Mouse (Mus musculus) forebrain, embryonic 12.5 days (tissue): ENCODE results near the gene Tsc2. TPM values are rescaled to one million over a fixed set of nuclear protein-coding genes. Genes with fewer than 3 reads are reported as not detected.
A peak's percentile ranks its signal among the peaks of the same experiment; 100 is the strongest.

Experiments used
- ATAC-seq: fragments of 200-750 bp; cut with Nextera tagmentation; 2 replicates; pipeline ENCODE4 v1.8.0; 2017; ENCODE audit warnings: moderate TSS enrichment; ENCODE audit not compliant: low FRiP score
- H3K27ac ChIP-seq: fragments of 300-500 bp; sonication (generic); 2 replicates; pipeline ENCODE4 v1.5.1; 2016; ENCODE audit warnings: mild to moderate bottlenecking
- H3K27me3 ChIP-seq: fragments of 300-500 bp; sonication (generic); 2 replicates; pipeline ENCODE4 v1.6.1; 2016; ENCODE audit warnings: mild to moderate bottlenecking
- H3K36me3 ChIP-seq: fragments of 300-500 bp; sonication (generic); replicated peaks from 2 replicates; pipeline ENCODE4 v1.6.1; 2016; ENCODE audit warnings: mild to moderate bottlenecking
- H3K4me1 ChIP-seq: fragments of 300-500 bp; sonication (generic); 2 replicates; pipeline ENCODE4 v1.6.1; 2016
- H3K4me2 ChIP-seq: fragments of 300-500 bp; sonication (generic); 2 replicates; pipeline ENCODE4 v1.6.1; 2016; ENCODE audit warnings: mild to moderate bottlenecking, moderate library complexity
- H3K4me3 ChIP-seq: fragments of 300-500 bp; sonication (generic); replicated peaks from 2 replicates; pipeline ENCODE4 v1.5.1; 2016; ENCODE audit warnings: mild to moderate bottlenecking
- H3K9ac ChIP-seq: fragments of 300-500 bp; sonication (generic); 2 replicates; pipeline ENCODE4 v1.6.1; 2016; ENCODE audit warnings: mild to moderate bottlenecking
- H3K9me3 ChIP-seq: fragments of 300-500 bp; sonication (generic); 2 replicates; pipeline ENCODE4 v1.6.1; 2016
- WGBS: fragments of 180-500 bp; shearing (Covaris S2); methylation state at CpG from one replicate; pipeline ENCODE4 v1.1.7; 2016; 5-methylcytosine and 5-hydroxymethylcytosine counted together
- polyA plus RNA-seq: library from polyadenylated mRNA; unstranded; fragments of >200 nt; fragmentation: Nextera tagmentation; extraction: Ambion mirVana; gene quantifications from 2 replicates; pipeline ENCODE4 v1.2.1, GENCODE M21; 2016

Tsc2 gene
- polyA plus RNA-seq, 1 experiment from 2014 or later = 78.4 TPM

GRCm38 (mm10) chr17:24559146-24559545 lies 73.3 kb downstream of the Tsc2 start:
- Histone ChIP-seq H3K4me3 (no peak overlapping the region), H3K9me3 (no peaks in the 10 kb centered on the region), H3K27me3 (0 out of 2 replicates have a peak, but pooled peaks cover 3% of the 10 kb centered on the region), H3K4me2 (peak overlapping the region; percentile 27), H3K9ac (no peak overlapping the region), H3K36me3 (no peaks in the 10 kb centered on the region), H3K4me1 (peaks cover 27% of the 10 kb centered on the region), H3K27ac (peak overlapping the region; percentile 84)
- 45% methylated on average over 3 of the region's 3 CpGs for WGBS
- peak; percentile 63; the same call in 1 of the 2 replicates for ATAC-seq

- 19% methylated on average over 4 of the region's 4 CpGs for WGBS
- H3K4me1 ChIP-seq = peaks cover 27% of the 10 kb centered on the region
- 0 out of 2 replicates have a peak, but pooled peaks cover 3% of the 10 kb centered on the region for H3K27me3 ChIP-seq
- H3K27ac ChIP-seq = peak overlapping the region; percentile 84
- peak; percentile 72 for ATAC-seq
- peak overlapping the region; percentile 27 for H3K4me2 ChIP-seq
- H3K9me3 ChIP-seq = no peaks in the 10 kb centered on the region
- H3K36me3 ChIP-seq = no peaks in the 10 kb centered on the region
- H3K9ac ChIP-seq = no peak overlapping the region
- no peak overlapping the region for H3K4me3 ChIP-seq
Measured at GRCm38 (mm10) chr17:24558600-24559099, 73.8 kb downstream of the Tsc2 start.

- H3K9ac ChIP-seq = no peak overlapping the region
- no peak for ATAC-seq
- H3K9me3 ChIP-seq = no peaks in the 10 kb centered on the region
Measured at GRCm38 (mm10) chr17:24557091-24557490, 75.3 kb downstream of the Tsc2 start.

GRCm38 (mm10) chr17:24551050-24551444 lies 81.4 kb downstream of the Tsc2 start:
- no peak for ATAC-seq

More at GRCm38 (mm10) chr17:24557091-24557490, 75.3 kb downstream of the Tsc2 start:
- Histone ChIP-seq H3K4me1 (peaks cover 30% of the 10 kb centered on the region), H3K4me2 (no peak overlapping the region), H3K36me3 (no peaks in the 10 kb centered on the region), H3K27ac (0 out of 2 replicates have a peak overlapping the region, but pooled peaks have one; percentile 21), H3K27me3 (0 out of 2 replicates have a peak, but pooled peaks cover 3% of the 10 kb centered on the region), H3K4me3 (no peak overlapping the region)
- 87% methylated on average over 7 of the region's 7 CpGs for WGBS

DNA sequence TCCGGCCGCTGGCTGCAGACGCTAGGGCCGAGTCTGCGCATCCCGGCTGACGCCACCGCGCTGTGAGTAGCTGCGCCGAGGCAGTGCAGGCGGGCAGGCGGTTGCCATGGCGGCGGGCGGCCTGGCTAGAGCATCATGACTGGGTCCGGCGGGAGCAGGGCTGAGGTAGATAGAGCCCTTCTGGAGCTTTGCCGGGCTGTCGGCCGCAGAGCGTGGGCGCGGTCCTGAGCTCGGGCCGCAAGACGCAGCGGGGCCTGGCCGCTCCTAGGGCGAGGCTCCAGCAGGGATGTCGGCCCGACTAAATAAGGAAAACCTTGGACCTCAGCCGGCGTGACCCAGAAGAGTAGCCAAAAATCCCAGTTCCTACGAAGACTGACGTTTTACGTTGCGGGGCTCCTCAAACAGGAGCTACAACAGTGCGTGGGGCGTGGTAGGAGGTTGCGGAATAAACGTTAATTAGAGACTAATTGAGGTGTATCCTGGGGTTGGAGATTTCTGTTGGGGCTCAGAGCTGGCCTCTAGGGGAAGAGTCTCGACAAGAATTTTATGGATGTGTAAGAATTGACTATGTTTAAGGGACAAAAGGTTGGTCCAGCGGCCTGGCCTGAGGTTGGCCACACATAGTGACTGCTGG lies 81.9 kb downstream of the Tsc2 start:
- peak; percentile 86 for ATAC-seq
- H3K4me1 ChIP-seq = peaks cover 27% of the 10 kb centered on the region
- peak overlapping the region; percentile 84 for H3K4me3 ChIP-seq
- peak overlapping the region; percentile 94 for H3K4me2 ChIP-seq
- peak overlapping the region; percentile 96 for H3K27ac ChIP-seq
- H3K27me3 ChIP-seq = peaks cover 16% of the 10 kb centered on the region
- no peaks in the 10 kb centered on the region for H3K9me3 ChIP-seq
- no peaks in the 10 kb centered on the region for H3K36me3 ChIP-seq
- under 1% methylated on average over 44 of the region's 44 CpGs for WGBS
- H3K9ac ChIP-seq = peak overlapping the region; percentile 91

More at GRCm38 (mm10) chr17:24551050-24551444, 81.4 kb downstream of the Tsc2 start:
- Histone ChIP-seq H3K4me3 (peak overlapping the region; percentile 84), H3K4me1 (peaks cover 27% of the 10 kb centered on the region), H3K36me3 (no peaks in the 10 kb centered on the region), H3K9ac (peak overlapping the region; percentile 91), H3K27ac (peak overlapping the region; percentile 96; the same call in 1 of the 2 replicates), H3K27me3 (peaks cover 16% of the 10 kb centered on the region), H3K4me2 (peak overlapping the region; percentile 94), H3K9me3 (no peaks in the 10 kb centered on the region)
- 58% methylated on average over 3 of the region's 3 CpGs for WGBS

DNA sequence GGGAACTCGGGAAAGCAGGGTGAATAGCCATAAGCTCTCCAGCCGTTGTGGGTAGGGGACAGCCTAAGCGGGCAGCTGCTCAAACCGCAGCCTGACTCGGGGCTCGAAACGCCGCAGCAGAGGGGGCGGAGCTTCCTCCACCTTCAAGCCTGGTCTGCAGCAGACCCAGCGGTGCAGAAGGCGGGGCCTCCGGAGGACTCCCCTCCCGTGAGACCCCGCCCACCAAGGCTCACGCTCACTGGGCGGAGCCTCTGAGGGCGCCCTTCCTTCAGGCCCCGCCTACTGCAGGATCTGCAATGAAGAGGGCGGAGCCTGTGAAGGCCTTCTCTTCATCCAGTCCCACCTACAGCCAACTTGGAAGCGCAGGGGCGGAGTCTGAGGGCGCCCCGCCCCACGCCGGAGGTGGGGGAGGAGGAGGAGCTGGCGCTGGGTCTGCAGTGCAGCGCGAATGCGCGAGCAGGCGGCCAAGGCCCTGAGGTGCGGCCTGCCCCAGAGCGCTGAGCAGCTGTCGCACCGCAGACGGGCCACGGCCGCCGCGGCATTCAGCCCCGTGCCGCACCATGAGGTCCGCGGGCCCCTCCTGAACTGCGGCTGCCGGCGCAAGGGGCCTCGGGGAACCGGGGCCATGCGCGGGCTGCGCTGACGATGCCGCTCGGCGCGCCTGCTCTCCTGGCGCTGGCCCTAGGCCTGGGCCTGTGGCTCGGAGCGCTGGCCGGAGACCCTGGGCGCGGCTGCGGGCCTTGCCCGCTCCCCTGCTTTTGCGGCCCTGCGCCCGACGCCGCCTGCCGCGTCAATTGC lies 82.6 kb downstream of the Tsc2 start, which contains the start of gene Pkd1:
Gene Pkd1, plus strand, starts transcription at position 217 of the 798 bp plus-strand sequence.
- WGBS = under 1% methylated on average over 69 of the region's 72 CpGs
- Histone ChIP-seq H3K4me3 (peak within 1 kb of the TSS; percentile 84), H3K4me2 (peak within 1 kb of the TSS; percentile 94), H3K9me3 (no peaks in the 10 kb centered on the region), H3K9ac (peak within 1 kb of the TSS; percentile 91), H3K27ac (peak within 1 kb of the TSS; percentile 96), H3K36me3 (no peaks in the 10 kb centered on the region), H3K27me3 (peaks cover 18% of the 10 kb centered on the region), H3K4me1 (peaks cover 27% of the 10 kb centered on the region)
- ATAC-seq = peak; percentile 96

DNA sequence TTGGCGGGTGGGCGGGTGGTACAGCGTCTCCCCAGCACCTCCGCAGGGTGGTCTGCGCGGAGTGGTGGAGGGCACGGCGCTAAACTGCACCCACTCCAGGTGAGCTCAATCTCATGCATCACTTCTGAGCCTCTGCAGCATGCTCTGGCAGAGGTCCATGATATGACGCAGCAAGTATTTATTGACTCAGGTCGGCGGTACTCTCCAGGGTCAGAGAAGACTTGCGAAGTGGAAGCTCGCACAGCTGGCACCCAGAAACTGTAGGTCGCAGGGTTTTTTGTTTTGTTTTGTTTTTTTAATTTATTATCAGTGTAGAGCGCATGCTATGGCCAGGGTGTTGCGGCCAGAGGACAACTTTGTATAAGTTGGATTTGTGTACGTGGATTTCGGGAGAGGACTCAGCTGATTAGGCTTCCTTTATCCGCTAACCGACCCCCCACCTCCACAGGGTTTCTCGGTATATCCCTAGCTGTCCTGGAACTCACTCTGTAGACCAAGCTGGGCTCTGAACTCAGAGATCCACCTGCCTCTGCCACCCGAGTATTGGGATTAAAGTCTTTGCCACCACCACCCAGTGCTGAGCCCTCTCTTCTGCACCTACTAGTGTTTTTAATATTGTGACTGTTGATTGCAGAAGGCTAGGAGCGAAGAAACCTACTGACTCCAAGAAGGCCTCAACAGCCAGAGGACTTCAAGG lies 83.4 kb downstream of the Tsc2 start:
- H3K36me3 ChIP-seq = no peaks in the 10 kb centered on the region
- H3K27me3 ChIP-seq = peaks cover 23% of the 10 kb centered on the region
- 7% methylated on average over 23 of the region's 23 CpGs for WGBS
- peak overlapping the region; percentile 37; the same call in 1 of the 2 replicates for H3K27ac ChIP-seq
- H3K4me2 ChIP-seq = peak overlapping the region; percentile 94
- H3K9ac ChIP-seq = 0 out of 2 replicates have a peak overlapping the region, but pooled peaks have one; percentile 17
- H3K4me1 ChIP-seq = peaks cover 27% of the 10 kb centered on the region
- H3K4me3 ChIP-seq = peak overlapping the region; percentile 84
- H3K9me3 ChIP-seq = no peaks in the 10 kb centered on the region
- no peak for ATAC-seq

DNA sequence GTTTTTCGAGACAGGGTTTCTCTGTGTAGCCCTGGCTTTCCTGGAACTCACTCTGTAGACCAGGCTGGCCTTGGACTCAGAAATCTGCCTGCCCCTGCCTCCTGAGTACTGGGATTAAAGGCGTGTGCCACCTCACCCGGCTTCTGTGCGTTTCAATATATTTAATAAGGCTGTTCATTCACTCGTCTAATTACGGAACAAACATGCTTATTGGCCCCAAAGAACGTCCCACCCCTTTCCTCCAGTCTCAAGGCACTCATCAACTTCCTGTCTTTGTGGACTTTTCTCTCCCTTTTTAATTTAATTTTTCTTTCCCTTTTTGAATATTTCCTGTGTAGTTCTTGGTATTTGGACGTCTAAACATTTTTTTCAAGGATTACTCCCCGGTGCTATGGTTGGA lies 84.0 kb downstream of the Tsc2 start:
- Histone ChIP-seq H3K4me1 (peaks cover 27% of the 10 kb centered on the region), H3K9me3 (no peaks in the 10 kb centered on the region), H3K27me3 (peaks cover 23% of the 10 kb centered on the region), H3K36me3 (no peaks in the 10 kb centered on the region), H3K4me3 (no peak overlapping the region), H3K9ac (no peak overlapping the region), H3K27ac (no peak overlapping the region), H3K4me2 (peak overlapping the region; percentile 94)
- WGBS = 33% methylated on average over 9 of the region's 9 CpGs
- no peak for ATAC-seq

DNA sequence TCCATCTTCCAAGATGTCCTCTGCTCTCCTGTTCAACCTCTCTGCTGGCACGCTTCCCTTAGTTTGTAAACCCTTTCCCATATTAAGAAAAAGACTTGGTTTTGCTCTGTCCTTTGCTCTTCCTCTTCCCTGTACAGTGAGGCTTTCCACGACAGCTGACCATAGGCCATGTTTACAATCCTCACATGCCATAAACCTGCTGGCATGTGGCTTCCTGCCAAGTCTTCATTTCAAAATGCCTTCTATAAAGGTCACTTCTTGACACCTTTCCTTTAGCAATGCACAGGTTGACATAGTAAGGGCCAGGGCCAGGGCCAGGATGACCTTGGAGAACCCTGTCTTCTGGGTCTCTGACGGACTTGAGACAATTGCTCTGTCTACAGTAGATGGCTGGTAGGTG lies 86.2 kb downstream of the Tsc2 start:
- no peaks in the 10 kb centered on the region for H3K9me3 ChIP-seq
- no peak for ATAC-seq
- no peak overlapping the region for H3K4me3 ChIP-seq
- H3K36me3 ChIP-seq = no peaks in the 10 kb centered on the region
- WGBS = 92% methylated on average over 3 of the region's 3 CpGs
- H3K4me2 ChIP-seq = no peak overlapping the region
- H3K4me1 ChIP-seq = peaks cover 15% of the 10 kb centered on the region
- H3K9ac ChIP-seq = no peak overlapping the region
- H3K27me3 ChIP-seq = peaks cover 23% of the 10 kb centered on the region
- H3K27ac ChIP-seq = no peak overlapping the region
